Mouse (Mus musculus): ENCODE results near the gene Aox4. TPM values are rescaled to one million over a fixed set of nuclear protein-coding genes. Genes with fewer than 3 reads are reported as not detected.
A peak's percentile ranks its signal among the peaks of the same experiment; 100 is the strongest.

The Aox4 gene
- total RNA-seq, 2 experiments from 2014 or later = not detected

- no peak for DNase-seq
- intact Hi-C loops (cut with DNase I) = loop anchor here (1.0 to 5.0 kb wide), 3 partner anchors 55 to 875 kb away; no protein-coding TSS in a partner anchor
Measured at GRCm38 (mm10) chr1:58296821-58297220, 86.6 kb downstream of the Aox4 start.

DNA sequence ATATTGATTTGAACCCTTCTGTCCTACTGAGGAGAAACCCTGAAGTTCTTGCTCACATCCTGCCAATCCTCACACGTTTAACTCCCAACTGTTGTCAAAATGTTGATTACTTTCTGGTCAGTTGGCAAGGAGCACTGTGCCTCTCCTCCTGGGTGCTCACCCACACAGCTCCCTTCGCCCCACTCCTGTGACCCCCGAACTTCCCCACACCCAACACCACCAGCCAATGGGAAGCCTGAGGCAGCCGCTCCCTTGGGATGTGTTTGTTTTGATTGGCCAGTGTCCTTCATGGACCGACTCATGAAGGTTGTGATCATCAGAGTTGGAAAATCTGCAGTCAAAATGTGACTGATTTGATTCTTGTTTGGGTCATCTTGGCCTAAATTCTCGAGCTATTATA is 88.2 kb downstream of the Aox4 start:
- intact Hi-C loops (cut with DNase I) = loop anchor here (5.0 kb wide), 2 partner anchors 56 to 876 kb away; no protein-coding TSS in a partner anchor
- DNase-seq = no peak

GRCm38 (mm10) chr1:58301073-58301472 is 90.9 kb downstream of the Aox4 start:
- no peak for DNase-seq
- intact Hi-C loops (cut with DNase I) = no loop called here

- intact Hi-C loops (cut with DNase I) = no loop called here
- DNase-seq = no peak
Measured at GRCm38 (mm10) chr1:58302015-58302414, 91.8 kb downstream of the Aox4 start.

- intact Hi-C loops (cut with DNase I) = no loop called here
- DNase-seq = no peak
Measured at GRCm38 (mm10) chr1:58303009-58303408, 92.8 kb downstream of the Aox4 start.

GRCm38 (mm10) chr1:58303726-58304125 is 93.5 kb downstream of the Aox4 start:
- DNase-seq = peak; percentile 20 to 49
- intact Hi-C loops (cut with DNase I) = no loop called here

GRCm38 (mm10) chr1:58304296-58304695 is 94.1 kb downstream of the Aox4 start:
- intact Hi-C loops (cut with DNase I) = no loop called here
- DNase-seq = peak; percentile 13 to 25

- DNase-seq = no peak
- intact Hi-C loops (cut with DNase I) = no loop called here
Measured at GRCm38 (mm10) chr1:58307181-58307580, 97.0 kb downstream of the Aox4 start.

GRCm38 (mm10) chr1:58308594-58308993 is 98.4 kb downstream of the Aox4 start:
- intact Hi-C loops (cut with DNase I) = no loop called here
- no peak for DNase-seq

- DNase-seq = no peak
- intact Hi-C loops (cut with DNase I) = no loop called here
Measured at GRCm38 (mm10) chr1:58309853-58310252, 99.7 kb downstream of the Aox4 start.

DNA sequence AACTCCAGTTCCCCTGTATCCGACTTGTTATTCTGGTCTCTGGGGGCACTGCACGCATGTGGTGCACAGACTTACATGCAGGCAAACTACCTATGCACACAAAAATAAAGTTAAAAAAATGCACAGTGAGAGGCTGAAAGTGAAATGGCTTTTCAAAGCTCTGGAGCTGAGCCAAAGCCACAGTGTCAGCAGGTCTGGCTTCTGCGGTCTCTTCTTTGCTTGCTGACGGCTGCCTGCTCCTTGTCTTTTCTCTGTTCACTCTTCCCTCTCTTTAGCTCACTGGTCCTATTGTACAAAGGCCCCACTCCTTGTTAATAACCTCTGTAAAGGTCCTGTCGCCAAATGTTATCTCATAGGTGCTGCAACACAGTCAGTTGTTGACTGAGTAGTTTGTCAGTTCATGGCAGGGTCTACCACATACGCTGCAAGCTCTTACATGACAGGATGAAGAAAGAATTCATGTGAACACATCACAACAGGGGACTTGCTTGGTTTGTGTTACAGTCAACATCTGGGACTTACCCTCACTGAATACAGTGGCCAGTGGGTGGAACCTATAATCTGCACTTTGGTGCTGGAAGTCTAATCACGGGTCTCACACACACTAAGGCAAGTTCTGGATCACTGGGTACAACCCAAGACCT is 101.1 kb downstream of the Aox4 start:
- intact Hi-C loops (cut with DNase I) = no loop called here
- no peak for DNase-seq

DNA sequence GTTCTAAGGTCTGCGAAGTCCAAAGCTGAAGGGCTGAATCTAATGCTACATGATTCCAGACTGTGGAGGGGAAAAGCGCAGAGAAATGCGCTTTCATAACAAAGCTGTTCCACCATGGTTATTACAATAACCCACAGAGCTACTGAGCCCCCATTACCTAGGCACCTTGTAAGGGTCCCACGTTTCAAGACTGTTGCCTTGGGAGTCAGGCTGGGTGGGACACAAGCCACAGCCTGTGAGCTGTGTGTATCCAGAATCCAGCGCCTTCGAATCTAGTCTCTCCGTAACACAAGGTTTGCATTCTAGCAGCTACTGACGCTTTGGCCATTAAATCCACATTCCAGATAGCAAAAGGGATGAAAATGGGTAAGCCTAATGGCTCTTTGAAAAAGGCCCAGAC is 103.0 kb downstream of the Aox4 start:
- intact Hi-C loops (cut with DNase I) = no loop called here
- no peak for DNase-seq

DNA sequence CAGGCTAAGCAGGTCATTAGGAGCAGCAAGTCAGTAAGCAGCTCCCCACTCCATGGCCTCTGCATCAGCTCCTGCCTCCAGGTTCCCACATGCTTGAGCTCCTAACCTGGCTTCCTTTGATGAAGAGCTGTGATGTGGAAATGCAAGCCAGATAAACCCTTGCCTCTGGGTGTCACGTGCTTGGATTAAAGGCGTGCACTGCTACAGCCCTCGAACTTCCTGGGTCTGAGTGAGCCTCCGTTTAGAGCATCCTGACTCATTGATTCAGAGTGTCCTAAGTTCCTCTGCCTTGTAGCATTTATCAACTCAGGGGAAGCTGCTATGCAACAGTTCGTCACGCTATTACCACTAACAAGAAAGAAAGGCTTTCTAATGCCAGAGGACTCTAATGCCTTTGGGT is 105.3 kb downstream of the Aox4 start:
- intact Hi-C loops (cut with DNase I) = no loop called here
- no peak for DNase-seq

Other genes starting within 250 kb of the Aox4 start
- 1 to 10 TPM; 4.1 to 5.0 TPM for gene Sgo2a, start 214.4 kb upstream of the Aox4 start, total RNA-seq (2021)
- gene Kctd18, start 191.4 kb upstream of the Aox4 start, total RNA-seq (2021) = 1 to 10 TPM; 4.9 to 7.2 TPM
- 10 to 100 TPM; 10.4 to 13.0 TPM for gene Aox1, start 180.5 kb upstream of the Aox4 start, total RNA-seq (2021)
- gene Aox3, start 97.3 kb upstream of the Aox4 start, total RNA-seq (2021) = under 1 TPM; 0.79 to 0.86 TPM
- not detected for gene Aox2, start 67.9 kb downstream of the Aox4 start, total RNA-seq (2021)
- gene Bzw1, start 182.5 kb downstream of the Aox4 start, total RNA-seq (2021) = 10 to 100 TPM; 73.7 to 74.5 TPM
- gene Clk1, start 213.7 kb downstream of the Aox4 start, total RNA-seq (2021) = 10 to 100 TPM; 59.6 to 68.2 TPM
- 10 to 100 TPM in 1 of 2 experiments, 1 to 10 TPM in 1; 10.0 to 12.6 TPM for gene Nif3l1, start 234.8 kb downstream of the Aox4 start, total RNA-seq (2021)
- 10 to 100 TPM; 13.8 to 17.0 TPM for gene Ppil3, start 235.1 kb downstream of the Aox4 start, total RNA-seq (2021)